Mouse (Mus musculus): ENCODE results near the gene Dennd1b. TPM values are rescaled to one million over a fixed set of nuclear protein-coding genes. Genes with fewer than 3 reads are reported as not detected.

Gene Dennd1b
- polyA plus RNA-seq, 1 experiment from 2014 or later = 10.7 TPM

- no peak overlapping the region for H3K4me3 ChIP-seq (ENCODE audit: low read depth, low read length)
- H3K27me3 ChIP-seq (ENCODE audit: control insufficient read depth, insufficient read depth, low read length) = no peaks in the 10 kb centered on the region
- WGBS = 40% methylated on average over 1 of the region's 1 CpGs
- H3K27ac ChIP-seq (replicated peaks) = no peak overlapping the region
- H3K36me3 ChIP-seq (ENCODE audit: control insufficient read depth, insufficient read depth, low read length) = no peaks in the 10 kb centered on the region
- H3K4me1 ChIP-seq (replicated peaks; ENCODE audit: control insufficient read depth, insufficient read depth) = no peaks in the 10 kb centered on the region; the same call in 1 of the 2 replicates
- TF ChIP-seq CTCF (IDR thresholded peaks at IDR 0.05; ENCODE audit: low read depth) (no peak), EP300 (optimal IDR thresholded peaks at IDR 0.05) (no peak)
- DNase-seq (ENCODE audit: low spot score) = no peak
- no peak overlapping the region for H3K4me2 ChIP-seq (replicated peaks; ENCODE audit: low read depth)
- H3K9ac ChIP-seq (ENCODE audit: low read length) = no peak overlapping the region
- ATAC-seq (ENCODE audit: low FRiP score, low TSS enrichment) = no peak
- H3K9me3 ChIP-seq (ENCODE audit: control insufficient read depth, low read length) = no peaks in the 10 kb centered on the region
These were observed 12.7 kb downstream of the Dennd1b start for GRCm38 (mm10) chr1:138975945-138976344.

- no peak for DNase-seq (ENCODE audit: low spot score)
- Histone ChIP-seq H3K27me3 (ENCODE audit: control insufficient read depth, insufficient read depth, low read length) (no peaks in the 10 kb centered on the region), H3K4me3 (ENCODE audit: low read depth, low read length) (no peak overlapping the region), H3K9ac (ENCODE audit: low read length) (no peak overlapping the region), H3K27ac (replicated peaks) (peak overlapping the region; percentile 40), H3K36me3 (ENCODE audit: control insufficient read depth, insufficient read depth, low read length) (no peaks in the 10 kb centered on the region), H3K4me2 (replicated peaks; ENCODE audit: low read depth) (no peak overlapping the region), H3K9me3 (ENCODE audit: control insufficient read depth, low read length) (no peaks in the 10 kb centered on the region), H3K4me1 (replicated peaks; ENCODE audit: control insufficient read depth, insufficient read depth) (0 out of 2 replicates have a peak, but pooled peaks cover 3% of the 10 kb centered on the region)
- 75% methylated on average over 7 of the region's 7 CpGs for WGBS
- ATAC-seq (ENCODE audit: low FRiP score, low TSS enrichment) = peak; percentile 57
- no peak for TF ChIP-seq CTCF (IDR thresholded peaks at IDR 0.05; ENCODE audit: low read depth)
- no peak for TF ChIP-seq EP300 (optimal IDR thresholded peaks at IDR 0.05)
These were observed 19.0 kb downstream of the Dennd1b start for GRCm38 (mm10) chr1:138982203-138982602.

DNA sequence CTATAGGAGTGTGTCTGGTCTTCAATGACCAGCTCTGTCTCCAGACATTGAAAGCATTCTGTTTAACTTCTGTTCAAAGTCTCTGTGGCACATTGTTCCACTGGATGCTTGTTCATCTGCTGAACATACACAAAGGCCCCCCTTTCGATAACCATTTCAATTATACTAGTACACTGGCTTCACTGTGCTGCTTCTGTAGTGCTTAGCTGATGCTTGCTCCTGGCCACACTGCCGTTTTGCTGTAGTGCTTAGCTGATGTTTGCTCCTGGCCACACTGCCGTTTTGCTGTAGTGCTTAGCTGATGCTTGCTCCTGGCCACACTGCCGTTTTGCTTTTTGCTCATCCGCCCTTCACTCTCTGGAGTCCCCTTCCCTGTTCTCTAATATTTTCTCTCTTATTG lies 19.4 kb downstream of the Dennd1b start:
- 0 out of 2 replicates have a peak, but pooled peaks cover 3% of the 10 kb centered on the region for H3K4me1 ChIP-seq (replicated peaks; ENCODE audit: control insufficient read depth, insufficient read depth)
- H3K9me3 ChIP-seq (ENCODE audit: control insufficient read depth, low read length) = no peaks in the 10 kb centered on the region
- H3K4me3 ChIP-seq (ENCODE audit: low read depth, low read length) = no peak overlapping the region
- no peak for ATAC-seq (ENCODE audit: low FRiP score, low TSS enrichment)
- H3K9ac ChIP-seq (ENCODE audit: low read length) = no peak overlapping the region
- TF ChIP-seq CTCF (IDR thresholded peaks at IDR 0.05; ENCODE audit: low read depth) (no peak), EP300 (optimal IDR thresholded peaks at IDR 0.05) (no peak)
- DNase-seq (ENCODE audit: low spot score) = no peak
- WGBS = 54% methylated on average over 5 of the region's 5 CpGs
- H3K27ac ChIP-seq (replicated peaks) = peak overlapping the region; percentile 30
- H3K27me3 ChIP-seq (ENCODE audit: control insufficient read depth, insufficient read depth, low read length) = no peaks in the 10 kb centered on the region
- no peaks in the 10 kb centered on the region for H3K36me3 ChIP-seq (ENCODE audit: control insufficient read depth, insufficient read depth, low read length)
- H3K4me2 ChIP-seq (replicated peaks; ENCODE audit: low read depth) = no peak overlapping the region

DNA sequence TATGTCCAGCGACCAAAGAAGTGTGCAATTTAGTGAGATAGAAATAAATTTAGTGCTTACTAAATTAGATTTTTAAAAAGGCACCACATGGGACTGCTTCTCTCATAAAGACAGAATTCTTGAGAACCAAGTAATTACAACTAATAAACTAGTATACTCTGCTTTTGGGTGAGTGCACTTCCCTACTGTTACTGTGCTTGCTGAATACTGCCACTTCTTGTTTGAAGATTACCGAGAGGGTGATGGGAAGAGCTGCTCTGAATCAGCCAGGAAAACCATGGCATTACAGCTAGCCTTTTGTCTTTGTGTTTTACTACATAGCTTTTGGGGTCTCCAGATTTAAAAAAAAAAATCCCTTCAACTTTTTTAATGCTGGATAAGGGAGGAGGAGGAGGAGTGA lies 19.8 kb downstream of the Dennd1b start:
- Histone ChIP-seq H3K4me2 (replicated peaks; ENCODE audit: low read depth) (peak overlapping the region; percentile 37; the same call in 1 of the 2 replicates), H3K4me3 (ENCODE audit: low read depth, low read length) (no peak overlapping the region), H3K9me3 (ENCODE audit: control insufficient read depth, low read length) (no peaks in the 10 kb centered on the region), H3K9ac (ENCODE audit: low read length) (no peak overlapping the region), H3K27ac (replicated peaks) (no peak overlapping the region), H3K36me3 (ENCODE audit: control insufficient read depth, insufficient read depth, low read length) (no peaks in the 10 kb centered on the region), H3K4me1 (replicated peaks; ENCODE audit: control insufficient read depth, insufficient read depth) (0 out of 2 replicates have a peak, but pooled peaks cover 3% of the 10 kb centered on the region), H3K27me3 (ENCODE audit: control insufficient read depth, insufficient read depth, low read length) (no peaks in the 10 kb centered on the region)
- DNase-seq (ENCODE audit: low spot score) (no peak), ATAC-seq (ENCODE audit: low FRiP score, low TSS enrichment) (no peak)
- no peak for TF ChIP-seq EP300 (optimal IDR thresholded peaks at IDR 0.05)
- TF ChIP-seq CTCF (IDR thresholded peaks at IDR 0.05; ENCODE audit: low read depth) = no peak
- 49% methylated on average over 2 of the region's 2 CpGs for WGBS

DNA sequence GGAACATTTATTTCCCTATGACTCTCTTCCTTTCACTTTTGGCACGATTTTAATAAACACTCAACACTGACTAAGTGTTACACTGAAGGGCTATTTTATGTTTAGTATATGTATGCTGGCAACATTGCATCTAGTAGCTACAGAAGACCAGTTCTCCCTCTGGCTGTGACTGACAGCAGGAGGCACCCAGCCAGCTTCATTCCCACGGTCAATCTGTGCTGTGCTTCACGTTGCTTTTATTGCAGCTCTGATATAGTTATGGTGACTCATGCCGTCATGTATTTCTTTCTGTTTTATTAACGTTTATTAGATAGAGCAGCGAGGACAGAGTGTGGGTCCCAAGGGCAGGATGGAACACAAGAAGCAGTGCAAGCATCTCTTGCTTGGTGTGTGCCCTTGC lies 20.2 kb downstream of the Dennd1b start:
- Histone ChIP-seq H3K9me3 (ENCODE audit: control insufficient read depth, low read length) (no peaks in the 10 kb centered on the region), H3K27me3 (ENCODE audit: control insufficient read depth, insufficient read depth, low read length) (no peaks in the 10 kb centered on the region), H3K4me1 (replicated peaks; ENCODE audit: control insufficient read depth, insufficient read depth) (0 out of 2 replicates have a peak, but pooled peaks cover 3% of the 10 kb centered on the region), H3K4me2 (replicated peaks; ENCODE audit: low read depth) (peak overlapping the region; percentile 37), H3K9ac (ENCODE audit: low read length) (peak overlapping the region; percentile 18; the same call in 1 of the 2 replicates), H3K27ac (replicated peaks) (no peak overlapping the region), H3K36me3 (ENCODE audit: control insufficient read depth, insufficient read depth, low read length) (no peaks in the 10 kb centered on the region), H3K4me3 (ENCODE audit: low read depth, low read length) (no peak overlapping the region)
- no peak for TF ChIP-seq EP300 (optimal IDR thresholded peaks at IDR 0.05)
- no peak for TF ChIP-seq CTCF (IDR thresholded peaks at IDR 0.05; ENCODE audit: low read depth)
- DNase-seq (ENCODE audit: low spot score) (no peak), ATAC-seq (ENCODE audit: low FRiP score, low TSS enrichment) (peak; percentile 47; the same call in 1 of the 2 replicates)
- 16% methylated on average over 6 of the region's 6 CpGs for WGBS

DNA sequence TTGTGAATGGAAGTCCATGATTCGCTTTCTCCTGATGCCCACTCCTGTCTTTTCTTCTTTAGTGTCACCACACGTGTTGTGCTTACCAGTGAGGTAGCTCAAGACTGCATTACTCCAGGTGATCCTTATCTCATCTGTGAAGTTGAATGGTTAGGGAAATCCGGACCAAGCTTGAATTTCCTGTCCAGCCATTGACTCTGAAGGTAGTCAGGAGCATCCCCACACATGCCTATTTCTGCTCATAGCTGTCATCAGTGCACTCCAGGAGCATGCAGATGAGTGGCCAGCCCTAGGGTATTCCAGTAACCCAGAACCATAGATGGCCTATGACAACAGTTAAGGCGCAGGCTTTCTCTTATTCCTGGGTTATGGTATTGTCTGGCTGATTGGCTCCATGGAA lies 20.9 kb downstream of the Dennd1b start:
- DNase-seq (ENCODE audit: low spot score) = no peak
- no peak overlapping the region for H3K9ac ChIP-seq (ENCODE audit: low read length)
- no peak for TF ChIP-seq CTCF (IDR thresholded peaks at IDR 0.05; ENCODE audit: low read depth)
- no peak for TF ChIP-seq EP300 (optimal IDR thresholded peaks at IDR 0.05)
- no peak overlapping the region for H3K27ac ChIP-seq (replicated peaks)
- no peak for ATAC-seq (ENCODE audit: low FRiP score, low TSS enrichment)
- no peaks in the 10 kb centered on the region for H3K36me3 ChIP-seq (ENCODE audit: control insufficient read depth, insufficient read depth, low read length)
- 86% methylated on average over 4 of the region's 4 CpGs for WGBS
- H3K27me3 ChIP-seq (ENCODE audit: control insufficient read depth, insufficient read depth, low read length) = no peaks in the 10 kb centered on the region
- H3K4me3 ChIP-seq (ENCODE audit: low read depth, low read length) = no peak overlapping the region
- H3K9me3 ChIP-seq (ENCODE audit: control insufficient read depth, low read length) = no peaks in the 10 kb centered on the region
- no peak overlapping the region for H3K4me2 ChIP-seq (replicated peaks; ENCODE audit: low read depth)
- 0 out of 2 replicates have a peak, but pooled peaks cover 3% of the 10 kb centered on the region for H3K4me1 ChIP-seq (replicated peaks; ENCODE audit: control insufficient read depth, insufficient read depth)
